9 mouse cellular contexts compared by ENCODE assay signal in the genomic region with DNA sequence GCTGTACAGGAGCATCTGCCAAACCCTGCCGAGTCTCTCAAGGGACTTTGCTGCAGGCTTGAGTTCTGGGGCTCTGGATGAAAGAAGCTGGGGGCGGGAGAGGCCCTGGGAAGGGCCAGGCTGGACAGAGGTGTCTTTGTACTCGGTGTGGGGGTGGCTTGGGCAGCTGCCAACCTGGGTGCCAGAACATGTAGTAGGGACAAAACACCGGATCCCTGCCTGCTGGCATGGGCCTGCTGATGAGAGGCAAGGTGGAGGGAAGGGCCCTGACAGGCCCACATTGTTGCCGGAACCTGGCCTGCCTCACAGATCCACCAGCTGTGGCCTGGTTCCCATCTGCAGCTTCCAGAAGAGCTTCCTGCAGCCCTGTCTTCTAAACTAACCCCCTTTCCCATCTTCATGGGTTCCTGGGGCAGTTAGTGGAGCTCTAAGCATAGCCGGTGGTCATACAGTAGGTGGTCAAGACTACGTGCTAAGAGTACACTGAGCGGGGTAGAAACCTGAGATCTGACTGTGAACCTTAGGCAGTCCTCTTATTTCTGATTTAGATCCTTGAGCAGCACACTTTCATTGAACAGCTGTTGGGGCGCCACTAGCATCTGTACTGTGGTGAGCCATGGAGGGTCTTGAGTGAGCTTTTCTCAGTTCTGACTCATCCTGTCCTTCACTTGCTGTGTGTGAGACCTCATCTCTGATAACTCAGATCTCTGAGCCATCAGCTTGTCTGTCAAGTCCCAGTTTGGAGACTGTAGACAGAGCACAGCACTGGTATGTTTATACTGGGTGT. TPM values are rescaled to one million over a fixed set of nuclear protein-coding genes. Genes with fewer than 3 reads are reported as not detected.
DNase-seq lines count a peak whose midpoint lies in the region; ATAC-seq and TF ChIP-seq lines count a peak whose summit lies in the region.
"Had no signal": no experiment of that assay in that cellular context is flagged by ENCODE, and none has a peak within 500 bp of the region (broad histone marks: within the 10 kb centered on the region; RNA-seq: fewer than 3 reads in every experiment).

No protein-coding gene starts in this region.

- no peaks in the 10 kb centered on the region for H3K27me3 ChIP-seq in midbrain, embryonic 14.5 days (ENCODE audit: control insufficient read depth, insufficient read depth, low read length)
- 0 out of 2 replicates have a peak, but pooled peaks cover 3% of the 10 kb centered on the region for H3K27me3 ChIP-seq in midbrain, embryonic 11.5 days (ENCODE audit: control insufficient read depth, insufficient read depth, low read length)
- H3K27me3 ChIP-seq in heart, embryonic 13.5 days (replicated peaks): peaks cover 13% of the 10 kb centered on the region
- no peaks in the 10 kb centered on the region for H3K27me3 ChIP-seq in myocyte (ENCODE audit: control insufficient read depth, insufficient read depth, insufficient read length)

- H3ac ChIP-seq in myocyte (ENCODE audit: control insufficient read depth, insufficient read length): no peak overlapping the region

- no peaks in the 10 kb centered on the region for H3K9me3 ChIP-seq in midbrain, embryonic 14.5 days (ENCODE audit: control insufficient read depth, low read length)
- no peaks in the 10 kb centered on the region for H3K9me3 ChIP-seq in midbrain, embryonic 11.5 days (ENCODE audit: control insufficient read depth, low read length)
- no peaks in the 10 kb centered on the region for H3K9me3 ChIP-seq in heart, embryonic 13.5 days
- H3K9me3 ChIP-seq: liver, embryonic 13.5 days had no signal

- peak overlapping the region; percentile 15; the same call in 1 of the 2 replicates for H3K4me2 ChIP-seq in midbrain, embryonic 14.5 days (ENCODE audit: low read length)
- H3K4me2 ChIP-seq in midbrain, embryonic 11.5 days: no peak overlapping the region
- H3K4me2 ChIP-seq in heart, embryonic 13.5 days: no peak overlapping the region
- H3K4me2 ChIP-seq in myocyte (ENCODE audit: low read depth): peak overlapping the region; percentile 50
- H3K4me2 ChIP-seq: liver, embryonic 13.5 days had no signal

- ATAC-seq in midbrain, embryonic 14.5 days (ENCODE audit: low FRiP score, low TSS enrichment): no peak
- no peak for ATAC-seq in midbrain, embryonic 11.5 days (ENCODE audit: low FRiP score)
- ATAC-seq in heart, embryonic 13.5 days (ENCODE audit: extremely low read depth, insufficient number of reproducible peaks, low FRiP score, low TSS enrichment): no peak
- ATAC-seq in erythroblast, adult 5-6 weeks (replicated peaks; ENCODE audit: low FRiP score, poor library complexity, severe bottlenecking): no peak

- H3K27ac ChIP-seq in midbrain, embryonic 14.5 days (replicated peaks; ENCODE audit: low read depth, low read length): peak overlapping the region; percentile 67
- H3K27ac ChIP-seq in midbrain, embryonic 11.5 days (ENCODE audit: low read depth, low read length): no peak overlapping the region
- H3K27ac ChIP-seq in heart, embryonic 13.5 days (replicated peaks): 0 out of 2 replicates have a peak overlapping the region, but pooled peaks have one; percentile 7
- H3K27ac ChIP-seq: liver, embryonic 13.5 days had no signal

- WGBS in midbrain, embryonic 14.5 days: 74% methylated on average over 9 of the region's 9 CpGs
- WGBS in midbrain, embryonic 11.5 days: 82% methylated on average over 9 of the region's 9 CpGs
- 64% methylated on average over 9 of the region's 9 CpGs for WGBS in heart, embryonic 13.5 days

- TF ChIP-seq POLR2A in myocyte (IDR thresholded peaks at IDR 0.05; ENCODE audit: insufficient read length, low read depth): no peak

- DNase-seq in midbrain, embryonic 14.5 days: peak; percentile 74
- DNase-seq in midbrain, embryonic 11.5 days (ENCODE audit: low spot score, missing footprints): no peak
- peak; percentile 66 to 77 for DNase-seq in cerebellum, postnatal 25 days
- peak; percentile 58 to 67 for DNase-seq in kidney, postnatal 4 days
- DNase-seq in thymus, postnatal 36 days: no peak
- DNase-seq: liver, embryonic 13.5 days had no signal

- H3K36me3 ChIP-seq in midbrain, embryonic 14.5 days (ENCODE audit: control insufficient read depth, insufficient read depth, low read length): no peaks in the 10 kb centered on the region
- H3K36me3 ChIP-seq in midbrain, embryonic 11.5 days (ENCODE audit: control insufficient read depth, insufficient read depth, low read length): no peaks in the 10 kb centered on the region
- no peaks in the 10 kb centered on the region for H3K36me3 ChIP-seq in heart, embryonic 13.5 days
- no peaks in the 10 kb centered on the region for H3K36me3 ChIP-seq in myocyte (ENCODE audit: control insufficient read depth, insufficient read depth)
- H3K36me3 ChIP-seq: liver, embryonic 13.5 days had no signal

- H3K4me3 ChIP-seq in midbrain, embryonic 14.5 days (replicated peaks; ENCODE audit: low read depth, low read length): no peak overlapping the region
- H3K4me3 ChIP-seq in midbrain, embryonic 11.5 days (ENCODE audit: low read depth, low read length): no peak overlapping the region
- H3K4me3 ChIP-seq in heart, embryonic 13.5 days: no peak overlapping the region
- H3K4me3 ChIP-seq in myocyte: no peak overlapping the region
- H3K4me3 ChIP-seq: liver, embryonic 13.5 days had no signal

- H3K79me2 ChIP-seq in myocyte (ENCODE audit: control insufficient read depth, insufficient read depth): no peaks in the 10 kb centered on the region

- 0 out of 2 replicates have a peak overlapping the region, but pooled peaks have one; percentile 9 for H3K9ac ChIP-seq in midbrain, embryonic 14.5 days (replicated peaks; ENCODE audit: low read length)
- no peak overlapping the region for H3K9ac ChIP-seq in midbrain, embryonic 11.5 days (ENCODE audit: low read length)
- peak overlapping the region; percentile 25 for H3K9ac ChIP-seq in heart, embryonic 13.5 days
- H3K9ac ChIP-seq: liver, embryonic 13.5 days had no signal

- peaks cover 15% of the 10 kb centered on the region for H3K4me1 ChIP-seq in midbrain, embryonic 14.5 days (ENCODE audit: control insufficient read depth, insufficient read depth, low read length)
- H3K4me1 ChIP-seq in midbrain, embryonic 11.5 days (ENCODE audit: control insufficient read depth, insufficient read depth, low read length): peaks cover 6% of the 10 kb centered on the region
- H3K4me1 ChIP-seq in heart, embryonic 13.5 days: peaks cover 40% of the 10 kb centered on the region

TF ChIP-seq in myocyte, 11 proteins besides CTCF, POLR2A, EP300 and RAD21:
- TF ChIP-seq MYOG (IDR thresholded peaks at IDR 0.05; ENCODE audit: control insufficient read depth in 1 of 3, insufficient read depth in 1 of 3, insufficient read length in 2 of 3, low read depth in 2 of 3): peak in 1 of 3 experiments; percentile 18
- TF ChIP-seq USF1 (IDR thresholded peaks at IDR 0.05; ENCODE audit: low read depth): no peak
- TF ChIP-seq MYOD1 (IDR thresholded peaks at IDR 0.05; ENCODE audit: control insufficient read depth in 1 of 3, insufficient read length in 2 of 3, low read depth in 2 of 3): peak in 2 of 3 experiments; percentile 40 to 61

RNA-seq across cellular contexts. Expression of gene Slc27a1, which starts 4.4 kb away (rescaled TPM):
- 33.5 and 41.6 TPM in 2 replicates for polyA plus RNA-seq in midbrain, embryonic 14.5 days (2014; fragmentation: Nextera tagmentation; extraction: Ambion mirVana)
- polyA plus RNA-seq in midbrain, embryonic 11.5 days (2014; fragmentation: Nextera tagmentation; extraction: Ambion mirVana): 8.6 and 12.4 TPM in 2 replicates
- 18.2 and 18.3 TPM in 2 replicates for polyA plus RNA-seq in heart, embryonic 13.5 days (2015; fragmentation: Nextera tagmentation; extraction: Ambion mirVana)
- 33.9 TPM for polyA plus RNA-seq in myocyte (2012; fragmentation: generic; extraction: Trizol)
- total RNA-seq in erythroblast, adult 5-6 weeks (2015; ENCODE audit: low replicate concordance): 0.42 and 1.2 TPM in 2 replicates
- total RNA-seq in erythroblast, adult 5-6 weeks (2017; ENCODE audit: low replicate concordance): 0.51 TPM in 1 of 2 replicates, not detected in the other

RNA-seq across cellular contexts. Expression of gene Nxnl1, which starts 6.6 kb away (rescaled TPM):
- not detected in 2 replicates for polyA plus RNA-seq in midbrain, embryonic 14.5 days (2014; fragmentation: Nextera tagmentation; extraction: Ambion mirVana)
- polyA plus RNA-seq in midbrain, embryonic 11.5 days (2014; fragmentation: Nextera tagmentation; extraction: Ambion mirVana): not detected in 2 replicates
- not detected in 2 replicates for polyA plus RNA-seq in heart, embryonic 13.5 days (2015; fragmentation: Nextera tagmentation; extraction: Ambion mirVana)
- 0.04 TPM for polyA plus RNA-seq in myocyte (2012; fragmentation: generic; extraction: Trizol)
- not detected in 2 replicates for total RNA-seq in erythroblast, adult 5-6 weeks (2015; ENCODE audit: low replicate concordance)
- total RNA-seq in erythroblast, adult 5-6 weeks (2017; ENCODE audit: low replicate concordance): not detected in 2 replicates

RNA-seq across cellular contexts. Expression of gene Tmem221, which starts 14.4 kb away (rescaled TPM):
- polyA plus RNA-seq in midbrain, embryonic 14.5 days (2014; fragmentation: Nextera tagmentation; extraction: Ambion mirVana): not detected in 2 replicates
- 0.12 and 0.14 TPM in 2 replicates for polyA plus RNA-seq in midbrain, embryonic 11.5 days (2014; fragmentation: Nextera tagmentation; extraction: Ambion mirVana)
- 0.27 and 0.41 TPM in 2 replicates for polyA plus RNA-seq in heart, embryonic 13.5 days (2015; fragmentation: Nextera tagmentation; extraction: Ambion mirVana)
- 0.20 TPM for polyA plus RNA-seq in myocyte (2012; fragmentation: generic; extraction: Trizol)
- not detected in 2 replicates for total RNA-seq in erythroblast, adult 5-6 weeks (2015; ENCODE audit: low replicate concordance)
- total RNA-seq in erythroblast, adult 5-6 weeks (2017; ENCODE audit: low replicate concordance): not detected in 2 replicates

RNA-seq across cellular contexts. Expression of gene Pgls, which starts 18.9 kb away (rescaled TPM):
- polyA plus RNA-seq in midbrain, embryonic 14.5 days (2014; fragmentation: Nextera tagmentation; extraction: Ambion mirVana): 241 and 269 TPM in 2 replicates
- 224 and 234 TPM in 2 replicates for polyA plus RNA-seq in midbrain, embryonic 11.5 days (2014; fragmentation: Nextera tagmentation; extraction: Ambion mirVana)
- polyA plus RNA-seq in heart, embryonic 13.5 days (2015; fragmentation: Nextera tagmentation; extraction: Ambion mirVana): 169 and 172 TPM in 2 replicates
- 248 TPM for polyA plus RNA-seq in myocyte (2012; fragmentation: generic; extraction: Trizol)
- 24.0 and 27.4 TPM in 2 replicates for total RNA-seq in erythroblast, adult 5-6 weeks (2015; ENCODE audit: low replicate concordance)
- 13.5 and 23.2 TPM in 2 replicates for total RNA-seq in erythroblast, adult 5-6 weeks (2017; ENCODE audit: low replicate concordance)

RNA-seq across cellular contexts. Expression of gene Fam129c, which starts 24.4 kb away (rescaled TPM):
- polyA plus RNA-seq in midbrain, embryonic 14.5 days (2014; fragmentation: Nextera tagmentation; extraction: Ambion mirVana): 6.3 and 8.5 TPM in 2 replicates
- 3.2 and 3.6 TPM in 2 replicates for polyA plus RNA-seq in midbrain, embryonic 11.5 days (2014; fragmentation: Nextera tagmentation; extraction: Ambion mirVana)
- 1.2 and 1.8 TPM in 2 replicates for polyA plus RNA-seq in heart, embryonic 13.5 days (2015; fragmentation: Nextera tagmentation; extraction: Ambion mirVana)
- polyA plus RNA-seq in myocyte (2012; fragmentation: generic; extraction: Trizol): 2.9 TPM
- not detected in 2 replicates for total RNA-seq in erythroblast, adult 5-6 weeks (2015; ENCODE audit: low replicate concordance)
- not detected in 2 replicates for total RNA-seq in erythroblast, adult 5-6 weeks (2017; ENCODE audit: low replicate concordance)

Comparison
In these comparisons a context has a peak if more than half of its experiments do, and no peak if none do; other contexts are left out.
1. DNase-seq: peak in midbrain, embryonic 14.5 days (single experiment), cerebellum, postnatal 25 days (2 of 2) and kidney, postnatal 4 days (2 of 2); none in midbrain, embryonic 11.5 days (single experiment) and thymus, postnatal 36 days (0 of 2).
2. H3K4me2 ChIP-seq: peak in midbrain, embryonic 14.5 days (single experiment) and myocyte (single experiment); none in midbrain, embryonic 11.5 days (single experiment) and heart, embryonic 13.5 days (single experiment).